Mouse (Mus musculus): ENCODE measurements around the gene Olfr1312.
"Not testable (repeated sequence)": the region's sequence is repeated elsewhere in the genome, so short reads cannot be mapped to it uniquely, and the experiment has no call there.

Olfr1312 gene

GRCm38 (mm10) chr2:112050138-112050537 lies at the start of gene Olfr1312:
Olfr1312 (minus strand) TSS chr2:112050238.
- DNase-seq (ENCODE audit: low spot score in 2 of 2), result no peak

GRCm38 (mm10) chr2:112096681-112097080 lies 46.6 kb upstream of the Olfr1312 start, which contains the start of gene Olfr1314:
Olfr1314 (minus strand) TSS chr2:112096781.
- DNase-seq (ENCODE audit: low spot score in 2 of 2), result no peak

- DNase-seq (ENCODE audit: low spot score in 2 of 2), result no peak
Measured at GRCm38 (mm10) chr2:112077743-112078142, 27.7 kb upstream of the Olfr1312 start, which contains the start of gene Olfr1313. Olfr1313 (minus strand) TSS chr2:112077843.

- DNase-seq (ENCODE audit: low spot score in 2 of 2), result not testable (repeated sequence)
Measured at GRCm38 (mm10) chr2:112026971-112027370, 23.1 kb downstream of the Olfr1312 start.

- no peak for DNase-seq (ENCODE audit: low spot score in 2 of 2)
Measured at GRCm38 (mm10) chr2:112024312-112024711, 25.7 kb downstream of the Olfr1312 start, which contains the start of gene Olfr1311. Olfr1311 (minus strand) TSS chr2:112024412.

- DNase-seq (ENCODE audit: low spot score in 2 of 2), result no peak
Measured at GRCm38 (mm10) chr2:112014900-112015299, 35.1 kb downstream of the Olfr1312 start.

GRCm38 (mm10) chr2:112012608-112013007 lies 37.4 kb downstream of the Olfr1312 start, which contains the start of gene Olfr1310:
Olfr1310 (minus strand) TSS chr2:112012708.
- no peak for DNase-seq (ENCODE audit: low spot score in 2 of 2)

- DNase-seq (ENCODE audit: low spot score in 2 of 2), result no peak
Measured at GRCm38 (mm10) chr2:111990181-111990580, 59.9 kb downstream of the Olfr1312 start, which contains the start of gene Olfr1309. Olfr1309 (minus strand) TSS chr2:111990281.
